10 mouse cellular contexts compared by ENCODE assay signal in genomic region chr1:118981943-118982804, GRCm38 (mm10).
DNase-seq lines count a peak whose midpoint lies in the region; ATAC-seq and TF ChIP-seq lines count a peak whose summit lies in the region.
"Had no signal": no experiment of that assay in that cellular context is flagged by ENCODE, and none has a peak within 500 bp of the region (broad histone marks: within the 10 kb centered on the region; RNA-seq: fewer than 3 reads in every experiment).

No protein-coding gene starts in this region.

- peaks cover 43% of the 10 kb centered on the region for H3K4me1 ChIP-seq in forebrain, embryonic 15.5 days
- H3K4me1 ChIP-seq in thymus, adult 2 months (replicated peaks; ENCODE audit: control insufficient read depth, insufficient read depth, low read length): no peaks in the 10 kb centered on the region

- intact Hi-C loops in heart, postnatal 25 days (cut with DNase I): no loop called here

- H3K36me3 ChIP-seq in forebrain, embryonic 15.5 days: no peaks in the 10 kb centered on the region
- H3K36me3 ChIP-seq in thymus, adult 2 months (ENCODE audit: control insufficient read depth, insufficient read depth, low read length): no peaks in the 10 kb centered on the region
- H3K36me3 ChIP-seq: G1E had no signal

- peak; percentile 41 for DNase-seq in layer of hippocampus, adult 11-12 months (ENCODE audit: low spot score)
- no peak for DNase-seq in layer of hippocampus, adult 9-10 months (ENCODE audit: low spot score)
- DNase-seq in heart, postnatal 25 days (ENCODE audit: low spot score): peak; percentile 67
- DNase-seq in layer of hippocampus, postnatal 14 days (ENCODE audit: low spot score in 2 of 2): peak; percentile 70 to 82
- DNase-seq in lung, postnatal 4 days: peak; percentile 83 to 93
- DNase-seq in right cerebral cortex, postnatal 14 days: peak; percentile 49
- DNase-seq in thymus, adult 2 months: no peak

- H3K4me3 ChIP-seq in forebrain, embryonic 15.5 days: no peak overlapping the region
- H3K4me3 ChIP-seq in thymus, adult 2 months (ENCODE audit: control insufficient read depth, insufficient read depth, low read length): no peak overlapping the region
- H3K4me3 ChIP-seq: left cerebral cortex, adult 2 months had no signal

- 10% methylated on average over 16 of the region's 16 CpGs for WGBS in forebrain, embryonic 15.5 days
- WGBS in thymus, adult 2 months: 21% methylated on average over 16 of the region's 16 CpGs

- no peak overlapping the region for H3K9ac ChIP-seq in forebrain, embryonic 15.5 days (replicated peaks)

- H3K9me3 ChIP-seq in forebrain, embryonic 15.5 days: no peaks in the 10 kb centered on the region

- no peaks in the 10 kb centered on the region for H3K27me3 ChIP-seq in forebrain, embryonic 15.5 days
- no peaks in the 10 kb centered on the region for H3K27me3 ChIP-seq in thymus, adult 2 months (ENCODE audit: control insufficient read depth, insufficient read depth, low read length)

- TF ChIP-seq CTCF in thymus, adult 2 months (IDR thresholded peaks at IDR 0.05; ENCODE audit: borderline replicate concordance, control insufficient read depth, extremely low read depth, insufficient read depth, low read length, poor library complexity): no peak

- peak; percentile 91 for ATAC-seq in forebrain, embryonic 15.5 days (replicated peaks)

- peak overlapping the region; percentile 24 for H3K4me2 ChIP-seq in forebrain, embryonic 15.5 days (replicated peaks)

- no peak for TF ChIP-seq POLR2A in thymus, adult 2 months (IDR thresholded peaks at IDR 0.05; ENCODE audit: control insufficient read depth, extremely low read depth, insufficient read depth, low read length, poor library complexity)

- H3K27ac ChIP-seq in forebrain, embryonic 15.5 days (replicated peaks): peak overlapping the region; percentile 88
- no peak overlapping the region for H3K27ac ChIP-seq in thymus, adult 2 months (ENCODE audit: control insufficient read depth, insufficient read depth, low read length)
- H3K27ac ChIP-seq: left cerebral cortex, adult 2 months had no signal

Comparison
In these comparisons a context has a peak if more than half of its experiments do, and no peak if none do; other contexts are left out.
1. DNase-seq: peak in layer of hippocampus, adult 11-12 months (single experiment), heart, postnatal 25 days (single experiment), layer of hippocampus, postnatal 14 days (2 of 2), lung, postnatal 4 days (2 of 2) and right cerebral cortex, postnatal 14 days (single experiment); none in layer of hippocampus, adult 9-10 months (single experiment) and thymus, adult 2 months (single experiment).